Mouse (Mus musculus): ENCODE data around the gene Trim67. TPM values are rescaled to one million over a fixed set of nuclear protein-coding genes. Genes with fewer than 3 reads are reported as not detected.
A peak's percentile ranks its signal among the peaks of the same experiment; 100 is the strongest.

Gene Trim67
- polyA plus RNA-seq, 1 experiment from 2014 or later: 7.3 TPM

DNA sequence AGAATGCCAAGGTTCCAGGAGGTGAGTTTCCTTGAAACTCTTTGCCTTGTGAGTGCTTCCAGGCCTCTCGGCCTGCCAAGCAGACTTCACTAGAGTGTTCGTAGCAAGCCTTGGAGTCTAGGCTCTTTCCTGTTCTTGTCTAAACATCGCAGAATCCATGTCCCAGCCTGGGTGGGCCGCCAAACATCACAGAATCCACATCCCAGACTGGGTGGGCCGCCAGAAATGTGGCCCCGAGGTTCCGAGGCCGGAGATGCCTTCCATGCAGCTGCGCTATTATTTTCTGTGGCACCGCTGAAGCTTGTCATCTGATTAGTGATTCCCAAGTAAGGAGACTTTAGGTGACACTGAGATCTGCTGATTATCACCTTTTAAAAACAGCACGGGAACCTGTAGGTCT, 7.7 kb downstream of the Trim67 start:
- 47% methylated on average over 11 of the region's 11 CpGs for WGBS
- Histone ChIP-seq H3K27ac (ENCODE audit: low read depth, low read length) (no peak overlapping the region), H3K27me3 (ENCODE audit: control insufficient read depth, insufficient read depth, low read length) (peaks cover 12% of the 10 kb centered on the region), H3K36me3 (ENCODE audit: control insufficient read depth, insufficient read depth, low read length) (no peaks in the 10 kb centered on the region), H3K4me1 (replicated peaks; ENCODE audit: control insufficient read depth, insufficient read depth, low read length) (no peaks in the 10 kb centered on the region), H3K9me3 (ENCODE audit: control insufficient read depth, low read length) (no peaks in the 10 kb centered on the region), H3K4me3 (ENCODE audit: low read depth, low read length) (no peak overlapping the region), H3K4me2 (replicated peaks; ENCODE audit: low read depth, low read length) (no peak overlapping the region), H3K9ac (ENCODE audit: low read depth, low read length) (no peak overlapping the region)
- no peak for ATAC-seq (ENCODE audit: low FRiP score)
- DNase-seq (ENCODE audit: low spot score): no peak

GRCm38 (mm10) chr8:124803824-124804702, 11.2 kb downstream of the Trim67 start:
- DNase-seq (ENCODE audit: low spot score): no peak
- Histone ChIP-seq H3K36me3 (ENCODE audit: control insufficient read depth, insufficient read depth, low read length) (no peaks in the 10 kb centered on the region), H3K27ac (ENCODE audit: low read depth, low read length) (no peak overlapping the region), H3K9me3 (ENCODE audit: control insufficient read depth, low read length) (no peaks in the 10 kb centered on the region), H3K27me3 (ENCODE audit: control insufficient read depth, insufficient read depth, low read length) (no peaks in the 10 kb centered on the region), H3K4me2 (replicated peaks; ENCODE audit: low read depth, low read length) (no peak overlapping the region), H3K4me1 (replicated peaks; ENCODE audit: control insufficient read depth, insufficient read depth, low read length) (no peaks in the 10 kb centered on the region), H3K9ac (ENCODE audit: low read depth, low read length) (no peak overlapping the region), H3K4me3 (ENCODE audit: low read depth, low read length) (no peak overlapping the region)
- no peak for ATAC-seq (ENCODE audit: low FRiP score)
- 74% methylated on average over 12 of the region's 12 CpGs for WGBS

- Histone ChIP-seq H3K27ac (ENCODE audit: low read depth, low read length) (no peak overlapping the region), H3K9me3 (ENCODE audit: control insufficient read depth, low read length) (no peaks in the 10 kb centered on the region), H3K27me3 (ENCODE audit: control insufficient read depth, insufficient read depth, low read length) (no peaks in the 10 kb centered on the region), H3K4me1 (replicated peaks; ENCODE audit: control insufficient read depth, insufficient read depth, low read length) (no peaks in the 10 kb centered on the region), H3K36me3 (ENCODE audit: control insufficient read depth, insufficient read depth, low read length) (no peaks in the 10 kb centered on the region), H3K4me2 (replicated peaks; ENCODE audit: low read depth, low read length) (no peak overlapping the region), H3K4me3 (ENCODE audit: low read depth, low read length) (no peak overlapping the region), H3K9ac (ENCODE audit: low read depth, low read length) (no peak overlapping the region)
- 85% methylated on average over 4 of the region's 4 CpGs for WGBS
- ATAC-seq (ENCODE audit: low FRiP score): no peak
- DNase-seq (ENCODE audit: low spot score): no peak
Observed at GRCm38 (mm10) chr8:124805990-124806389, 13.1 kb downstream of the Trim67 start.

DNA sequence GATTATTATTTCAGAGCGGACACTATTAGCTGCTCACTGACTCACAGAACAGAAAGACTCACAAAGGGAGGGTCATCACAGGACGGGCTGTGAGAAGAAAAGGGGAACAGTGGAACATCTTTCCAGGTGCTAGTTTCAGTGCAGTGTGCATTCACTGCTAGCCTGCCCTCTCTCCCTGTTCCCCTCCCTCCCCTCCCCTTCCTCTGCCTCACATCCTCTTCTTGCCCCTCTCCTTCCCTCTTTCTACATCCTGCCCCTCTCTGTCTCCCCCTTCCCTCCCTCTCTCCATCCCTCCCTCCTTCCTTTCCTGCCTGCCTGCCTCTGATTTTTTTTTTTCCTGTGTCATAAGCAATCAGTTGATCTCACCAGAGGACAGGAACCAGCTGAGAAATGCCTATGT, 16.5 kb downstream of the Trim67 start:
- ATAC-seq (ENCODE audit: low FRiP score): no peak

GRCm38 (mm10) chr8:124810056-124810610, 17.2 kb downstream of the Trim67 start:
- no peak overlapping the region for H3K4me3 ChIP-seq (ENCODE audit: low read depth, low read length)
- H3K27me3 ChIP-seq (ENCODE audit: control insufficient read depth, insufficient read depth, low read length): no peaks in the 10 kb centered on the region
- no peak for ATAC-seq (ENCODE audit: low FRiP score)
- no peak overlapping the region for H3K9ac ChIP-seq (ENCODE audit: low read depth, low read length)
- H3K27ac ChIP-seq (ENCODE audit: low read depth, low read length): no peak overlapping the region
- no peaks in the 10 kb centered on the region for H3K36me3 ChIP-seq (ENCODE audit: control insufficient read depth, insufficient read depth, low read length)
- no peaks in the 10 kb centered on the region for H3K9me3 ChIP-seq (ENCODE audit: control insufficient read depth, low read length)
- DNase-seq (ENCODE audit: low spot score): peak; percentile 22
- WGBS: 71% methylated on average over 5 of the region's 5 CpGs
- no peak overlapping the region for H3K4me2 ChIP-seq (replicated peaks; ENCODE audit: low read depth, low read length)
- H3K4me1 ChIP-seq (replicated peaks; ENCODE audit: control insufficient read depth, insufficient read depth, low read length): no peaks in the 10 kb centered on the region

More for the DNA sequence above, 16.5 kb downstream of the Trim67 start:
- Histone ChIP-seq H3K36me3 (ENCODE audit: control insufficient read depth, insufficient read depth, low read length) (no peaks in the 10 kb centered on the region), H3K4me1 (replicated peaks; ENCODE audit: control insufficient read depth, insufficient read depth, low read length) (no peaks in the 10 kb centered on the region), H3K9ac (ENCODE audit: low read depth, low read length) (no peak overlapping the region), H3K9me3 (ENCODE audit: control insufficient read depth, low read length) (no peaks in the 10 kb centered on the region), H3K4me2 (replicated peaks; ENCODE audit: low read depth, low read length) (no peak overlapping the region), H3K4me3 (ENCODE audit: low read depth, low read length) (no peak overlapping the region), H3K27ac (ENCODE audit: low read depth, low read length) (no peak overlapping the region), H3K27me3 (ENCODE audit: control insufficient read depth, insufficient read depth, low read length) (no peaks in the 10 kb centered on the region)
- 56% methylated on average over 2 of the region's 2 CpGs for WGBS
- DNase-seq (ENCODE audit: low spot score): no peak

GRCm38 (mm10) chr8:124810689-124811394, 17.9 kb downstream of the Trim67 start:
- ATAC-seq (ENCODE audit: low FRiP score) (peak; percentile 68; the same call in 1 of the 2 replicates), DNase-seq (ENCODE audit: low spot score) (peak; percentile 29)
- H3K4me3 ChIP-seq (ENCODE audit: low read depth, low read length): no peak overlapping the region
- H3K9ac ChIP-seq (ENCODE audit: low read depth, low read length): no peak overlapping the region
- H3K9me3 ChIP-seq (ENCODE audit: control insufficient read depth, low read length): no peaks in the 10 kb centered on the region
- no peaks in the 10 kb centered on the region for H3K4me1 ChIP-seq (replicated peaks; ENCODE audit: control insufficient read depth, insufficient read depth, low read length)
- no peaks in the 10 kb centered on the region for H3K27me3 ChIP-seq (ENCODE audit: control insufficient read depth, insufficient read depth, low read length)
- H3K4me2 ChIP-seq (replicated peaks; ENCODE audit: low read depth, low read length): no peak overlapping the region
- WGBS: 33% methylated on average over 9 of the region's 9 CpGs
- no peak overlapping the region for H3K27ac ChIP-seq (ENCODE audit: low read depth, low read length)
- H3K36me3 ChIP-seq (ENCODE audit: control insufficient read depth, insufficient read depth, low read length): no peaks in the 10 kb centered on the region

GRCm38 (mm10) chr8:124813326-124813725, 20.4 kb downstream of the Trim67 start:
- no peaks in the 10 kb centered on the region for H3K4me1 ChIP-seq (replicated peaks; ENCODE audit: control insufficient read depth, insufficient read depth, low read length)
- ATAC-seq (ENCODE audit: low FRiP score) (no peak), DNase-seq (ENCODE audit: low spot score) (no peak)
- H3K27ac ChIP-seq (ENCODE audit: low read depth, low read length): no peak overlapping the region
- 94% methylated on average over 4 of the region's 4 CpGs for WGBS
- peaks cover 4% of the 10 kb centered on the region; the same call in 1 of the 2 replicates for H3K9me3 ChIP-seq (ENCODE audit: control insufficient read depth, low read length)
- no peaks in the 10 kb centered on the region; the same call in 1 of the 2 replicates for H3K36me3 ChIP-seq (ENCODE audit: control insufficient read depth, insufficient read depth, low read length)
- H3K4me2 ChIP-seq (replicated peaks; ENCODE audit: low read depth, low read length): no peak overlapping the region
- no peak overlapping the region for H3K9ac ChIP-seq (ENCODE audit: low read depth, low read length)
- no peak overlapping the region for H3K4me3 ChIP-seq (ENCODE audit: low read depth, low read length)
- no peaks in the 10 kb centered on the region for H3K27me3 ChIP-seq (ENCODE audit: control insufficient read depth, insufficient read depth, low read length)

- no peaks in the 10 kb centered on the region; the same call in 1 of the 2 replicates for H3K27me3 ChIP-seq (ENCODE audit: control insufficient read depth, insufficient read depth, low read length)
- no peak overlapping the region for H3K4me3 ChIP-seq (ENCODE audit: low read depth, low read length)
- no peak for ATAC-seq (ENCODE audit: low FRiP score)
- DNase-seq (ENCODE audit: low spot score): no peak
- H3K4me2 ChIP-seq (replicated peaks; ENCODE audit: low read depth, low read length): no peak overlapping the region
- no peaks in the 10 kb centered on the region for H3K4me1 ChIP-seq (replicated peaks; ENCODE audit: control insufficient read depth, insufficient read depth, low read length)
- no peaks in the 10 kb centered on the region; the same call in 1 of the 2 replicates for H3K36me3 ChIP-seq (ENCODE audit: control insufficient read depth, insufficient read depth, low read length)
- no peak overlapping the region for H3K27ac ChIP-seq (ENCODE audit: low read depth, low read length)
- 91% methylated on average over 12 of the region's 12 CpGs for WGBS
- H3K9me3 ChIP-seq (ENCODE audit: control insufficient read depth, low read length): peaks cover 4% of the 10 kb centered on the region; the same call in 1 of the 2 replicates
- no peak overlapping the region for H3K9ac ChIP-seq (ENCODE audit: low read depth, low read length)
Observed at GRCm38 (mm10) chr8:124815870-124816269, 23.0 kb downstream of the Trim67 start.
